In the genomic region with DNA sequence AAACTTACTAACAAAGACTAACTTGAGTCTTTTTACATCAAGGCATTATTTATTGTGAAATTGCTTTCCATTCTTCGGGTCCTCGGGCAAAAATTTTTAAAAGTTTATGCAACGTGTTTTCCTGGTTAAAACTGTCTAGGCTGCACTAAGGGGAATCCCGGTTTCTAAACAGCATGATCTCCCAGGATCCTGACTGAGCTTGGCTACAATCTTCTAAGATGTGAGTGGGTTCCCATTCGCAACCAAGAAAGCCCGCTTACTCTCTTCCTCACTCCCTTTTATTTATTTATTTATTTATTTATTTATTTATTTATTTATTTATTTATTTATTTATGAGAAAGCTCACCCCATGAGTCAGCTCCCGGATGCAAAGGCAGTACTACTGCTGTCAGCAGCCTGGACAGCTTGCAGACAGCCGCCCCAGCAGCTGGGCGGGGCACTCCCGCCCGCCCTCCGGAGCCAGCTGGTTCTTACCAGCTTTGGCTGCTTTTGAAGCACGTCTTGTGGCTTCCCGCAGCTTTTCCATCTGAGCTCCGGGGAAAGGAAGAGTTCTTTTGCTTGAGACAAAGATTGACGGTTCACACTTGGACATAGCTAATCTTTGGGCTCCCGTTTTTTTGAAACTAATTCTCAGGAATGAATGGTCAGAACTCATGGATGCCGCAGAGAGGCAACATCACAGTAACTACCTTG, we compare ENCODE assay signal across 8 mouse cellular contexts.
A peak's percentile ranks its signal among the peaks of the same experiment; 100 is the strongest.
DNase-seq lines count a peak whose midpoint lies in the region; ATAC-seq and TF ChIP-seq lines count a peak whose summit lies in the region.

No protein-coding gene starts in this region.

- H3K4me1 ChIP-seq in hindbrain, embryonic 10.5 days (replicated peaks), result peaks cover 16% of the 10 kb centered on the region
- H3K4me1 ChIP-seq in lung, embryonic 14.5 days (ENCODE audit: insufficient read depth), result peaks cover 19% of the 10 kb centered on the region

- no peaks in the 10 kb centered on the region for H3K27me3 ChIP-seq in hindbrain, embryonic 10.5 days (ENCODE audit: insufficient read depth, poor library complexity, severe bottlenecking)
- H3K27me3 ChIP-seq in lung, embryonic 14.5 days (ENCODE audit: insufficient read depth, low read length), result no peaks in the 10 kb centered on the region

- H3K9ac ChIP-seq in lung, embryonic 14.5 days, result peak overlapping the region; percentile 47

- WGBS in hindbrain, embryonic 10.5 days, result 34% methylated on average over 18 of the region's 18 CpGs
- 27% methylated on average over 18 of the region's 18 CpGs for WGBS in lung, embryonic 14.5 days

- H3K9me3 ChIP-seq in hindbrain, embryonic 10.5 days, result no peaks in the 10 kb centered on the region
- H3K9me3 ChIP-seq in lung, embryonic 14.5 days (ENCODE audit: low read depth, low read length), result no peaks in the 10 kb centered on the region

- peak; percentile 30 for DNase-seq in NIH3T3 (ENCODE audit: low read depth)
- peak; percentile 83 to 87 for DNase-seq in cerebellum, postnatal 14 days
- DNase-seq in frontal cortex, postnatal 10 days (ENCODE audit: low spot score in 2 of 2), result peak; percentile 76 to 82
- DNase-seq in hindbrain, embryonic 10.5 days (ENCODE audit: low spot score), result peak; percentile 85
- peak; percentile 72 to 76 for DNase-seq in layer of hippocampus, postnatal 10 days (ENCODE audit: low spot score in 2 of 2)
- peak; percentile 92 for DNase-seq in lung, embryonic 14.5 days
- DNase-seq in retina, embryonic 14.5 days (ENCODE audit: low spot score), result peak; percentile 80
- DNase-seq in urinary bladder, postnatal 14 days (ENCODE audit: low spot score), result peak; percentile 78

- H3K4me2 ChIP-seq in lung, embryonic 14.5 days, result peak overlapping the region; percentile 51

- TF ChIP-seq CTCF in lung, embryonic 14.5 days (IDR thresholded peaks at IDR 0.05; ENCODE audit: low read depth), result no peak

- H3K27ac ChIP-seq in hindbrain, embryonic 10.5 days, result peak overlapping the region; percentile 84
- no peak overlapping the region for H3K27ac ChIP-seq in lung, embryonic 14.5 days (ENCODE audit: low read depth)

- no peaks in the 10 kb centered on the region for H3K36me3 ChIP-seq in hindbrain, embryonic 10.5 days
- H3K36me3 ChIP-seq in lung, embryonic 14.5 days (ENCODE audit: insufficient read depth), result no peaks in the 10 kb centered on the region

- H3K4me3 ChIP-seq in hindbrain, embryonic 10.5 days, result no peak overlapping the region
- no peak overlapping the region for H3K4me3 ChIP-seq in lung, embryonic 14.5 days (ENCODE audit: low read depth, low read length)

- ATAC-seq in lung, embryonic 14.5 days (ENCODE audit: insufficient read depth), result peak; percentile 95

Comparison
In these comparisons a context has a peak if more than half of its experiments do, and no peak if none do; other contexts are left out.
1. DNase-seq: peak in every context shown above with its lines; median percentile 92 in lung, embryonic 14.5 days; 85 in cerebellum, postnatal 14 days; 85 in hindbrain, embryonic 10.5 days; 80 in retina, embryonic 14.5 days; 79 in frontal cortex, postnatal 10 days; 78 in urinary bladder, postnatal 14 days; 74 in layer of hippocampus, postnatal 10 days; 30 in NIH3T3.